Mouse (Mus musculus) layer of hippocampus, postnatal 25 days (tissue): ENCODE data around the gene Ntmt1. TPM values are rescaled to one million over a fixed set of nuclear protein-coding genes. Genes with fewer than 3 reads are reported as not detected.
A peak's percentile ranks its signal among the peaks of the same experiment; 100 is the strongest.

Experiments used
- DNase-seq, 2 experiments: peaks; one replicate each; pipeline ENCODE4 v3.0.0; 2022; ENCODE audit warnings: mixed read lengths in 2 of 2, low spot score in 1 of 2; ENCODE audit errors: extremely low spot score in 1 of 2
- total RNA-seq, 2 experiments: library from RNA; stranded (reverse); gene quantifications; 2 replicates each; pipeline ENCODE4 v1.2.3; 2021

Gene Ntmt1
- total RNA-seq, 2 experiments from 2014 or later, result 34.8 to 35.2 TPM

DNA sequence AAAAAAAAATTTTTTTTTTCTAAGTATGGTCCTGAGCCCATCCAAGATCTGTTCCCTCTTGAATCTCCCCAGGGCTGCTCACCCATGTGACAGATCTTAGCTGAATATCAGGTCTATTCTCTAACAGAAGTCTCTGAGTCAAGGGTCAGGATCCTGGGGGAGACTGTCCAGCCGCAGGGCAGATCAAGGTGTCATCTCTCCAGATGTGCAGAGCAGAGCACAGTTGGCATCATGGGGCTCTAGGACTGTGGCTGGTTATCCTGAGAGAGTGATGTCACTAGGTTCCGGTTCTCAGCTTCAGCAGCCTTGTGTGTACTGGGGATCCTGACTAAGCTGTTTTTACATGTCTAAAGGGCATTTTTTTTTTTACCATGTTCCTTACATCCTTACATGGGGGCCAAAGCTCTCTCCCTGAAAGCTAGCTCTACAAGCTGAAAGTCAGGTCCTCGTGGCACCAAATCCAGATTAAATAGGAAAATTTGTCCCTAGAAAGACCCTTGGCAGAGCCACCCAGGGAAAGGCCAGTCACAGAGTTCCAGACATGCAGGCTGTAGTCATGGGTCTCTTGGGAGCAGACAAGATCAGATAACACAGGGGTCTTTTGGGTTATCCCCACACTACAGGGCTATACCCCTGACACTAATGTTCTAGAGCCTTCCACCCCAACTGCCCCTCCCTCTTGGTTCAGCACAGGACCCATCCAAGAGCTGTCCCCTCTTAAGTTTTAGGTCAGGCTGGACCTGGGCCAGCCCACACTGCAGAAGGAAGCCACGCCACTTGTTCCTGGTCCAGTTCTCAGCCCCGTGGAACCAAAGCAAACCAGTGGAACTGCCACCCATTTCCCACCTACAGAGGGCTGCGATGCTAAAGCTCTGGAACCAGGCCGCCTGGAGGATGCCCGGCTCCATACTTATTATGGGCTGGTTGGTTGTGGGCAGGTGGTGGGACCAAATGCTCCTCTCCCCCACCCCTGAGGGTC is 25.0 kb upstream of the Ntmt1 start:
- no peak for DNase-seq

DNA sequence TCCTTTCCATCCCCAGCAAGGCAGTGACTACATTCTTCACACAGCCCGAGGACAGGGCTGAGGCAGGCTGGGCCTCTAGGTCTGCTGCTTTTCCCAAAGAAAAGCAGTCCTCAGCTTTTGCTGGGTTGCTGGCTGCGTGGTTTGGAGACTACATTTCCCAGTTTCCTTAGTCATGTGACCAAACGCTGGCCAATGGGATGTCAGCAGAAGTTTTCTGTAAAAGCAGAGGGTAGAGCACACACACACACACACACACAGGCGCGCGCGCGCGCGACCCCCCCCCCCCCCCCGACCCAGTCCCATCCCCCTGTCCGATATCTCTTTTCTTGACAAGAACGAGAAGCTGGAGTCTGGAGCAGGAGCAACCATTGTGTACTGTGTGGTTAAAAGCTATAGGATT is 24.3 kb upstream of the Ntmt1 start:
- DNase-seq, result peak in 1 of 2 experiments; percentile 61

DNA sequence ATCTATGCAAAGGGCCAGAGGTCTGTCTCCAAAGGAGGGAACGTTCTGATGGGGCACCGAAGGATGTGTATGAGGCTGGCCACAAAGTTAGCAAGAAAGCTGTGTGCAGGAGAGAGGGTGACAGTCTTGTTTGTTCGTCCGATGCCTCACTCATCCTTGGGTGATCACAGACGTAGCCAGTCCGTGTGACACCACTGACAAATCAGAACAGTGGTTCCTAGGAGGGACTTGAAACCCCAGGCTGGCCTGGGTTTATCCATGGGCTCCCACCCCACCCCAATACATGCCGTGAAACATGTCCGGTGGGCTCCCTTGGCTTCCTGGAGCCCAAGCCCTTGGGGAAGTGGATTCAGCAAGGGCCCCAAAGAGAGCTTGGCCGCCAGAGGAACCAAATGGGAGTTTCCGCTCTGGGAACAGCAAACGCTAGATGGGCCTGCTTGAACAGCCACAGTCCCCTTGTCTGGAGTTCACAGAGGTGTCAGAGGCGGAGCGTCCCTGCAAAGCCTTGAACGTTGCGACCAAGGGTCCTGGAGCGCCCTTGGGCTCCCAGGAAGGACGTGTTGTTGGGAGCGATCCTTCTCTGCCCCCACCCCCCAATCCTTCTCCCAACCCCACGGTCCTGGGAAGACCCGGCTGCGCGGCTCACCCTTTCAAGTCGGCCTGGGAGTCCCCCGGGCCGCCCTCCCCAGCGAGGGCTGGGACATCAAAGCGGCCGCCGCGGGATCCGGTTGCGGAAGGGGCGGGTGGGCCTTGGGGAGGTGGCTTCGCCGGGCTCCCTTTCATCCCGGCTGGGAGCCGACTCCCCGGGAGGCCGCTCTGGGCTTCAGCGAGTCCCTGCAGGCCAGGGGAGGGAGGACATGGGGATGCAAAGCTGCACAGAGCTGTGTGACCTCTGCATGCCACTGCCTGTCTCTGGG is 23.3 kb upstream of the Ntmt1 start:
- no peak for DNase-seq

DNA sequence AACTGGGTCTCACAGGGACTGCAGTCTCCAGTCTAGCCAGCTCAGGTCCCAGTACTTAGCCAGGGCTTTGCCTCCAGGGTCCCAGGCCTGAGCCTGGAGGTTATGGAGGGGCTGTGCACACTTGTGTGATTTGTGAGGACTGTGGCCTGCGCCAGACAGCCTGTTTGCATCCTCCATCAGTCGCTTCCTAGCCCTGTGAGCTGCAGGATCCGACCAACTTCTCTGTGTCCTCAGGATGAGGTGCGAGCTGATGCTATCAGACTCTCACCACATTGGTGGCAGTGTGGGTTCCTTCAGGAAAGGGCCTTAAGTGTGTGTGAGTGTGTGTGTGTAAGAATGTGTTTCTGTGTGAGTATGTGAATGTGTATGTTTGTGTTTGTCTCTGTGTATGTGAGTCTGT is 20.2 kb upstream of the Ntmt1 start:
- no peak for DNase-seq

DNA sequence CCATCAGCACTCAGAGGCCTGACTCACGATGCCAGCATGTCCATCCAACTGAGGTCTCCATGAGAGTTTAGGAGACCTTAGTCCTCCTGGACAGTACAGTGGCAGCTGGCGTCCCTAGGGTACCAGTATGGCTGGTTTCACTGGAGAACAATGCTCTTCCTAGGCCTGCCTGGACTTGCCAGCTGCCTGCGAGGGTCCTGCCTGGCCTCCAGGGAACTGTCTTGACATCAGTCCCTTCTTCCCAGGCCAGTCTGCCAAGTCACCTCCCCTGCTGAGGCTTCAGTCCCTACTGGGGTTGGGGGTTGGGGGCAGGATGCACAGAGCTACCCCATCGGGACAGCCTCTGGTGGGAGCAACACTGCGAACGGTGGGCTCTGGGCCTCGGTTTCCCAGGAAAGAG is 15.6 kb upstream of the Ntmt1 start:
- DNase-seq, result no peak

DNA sequence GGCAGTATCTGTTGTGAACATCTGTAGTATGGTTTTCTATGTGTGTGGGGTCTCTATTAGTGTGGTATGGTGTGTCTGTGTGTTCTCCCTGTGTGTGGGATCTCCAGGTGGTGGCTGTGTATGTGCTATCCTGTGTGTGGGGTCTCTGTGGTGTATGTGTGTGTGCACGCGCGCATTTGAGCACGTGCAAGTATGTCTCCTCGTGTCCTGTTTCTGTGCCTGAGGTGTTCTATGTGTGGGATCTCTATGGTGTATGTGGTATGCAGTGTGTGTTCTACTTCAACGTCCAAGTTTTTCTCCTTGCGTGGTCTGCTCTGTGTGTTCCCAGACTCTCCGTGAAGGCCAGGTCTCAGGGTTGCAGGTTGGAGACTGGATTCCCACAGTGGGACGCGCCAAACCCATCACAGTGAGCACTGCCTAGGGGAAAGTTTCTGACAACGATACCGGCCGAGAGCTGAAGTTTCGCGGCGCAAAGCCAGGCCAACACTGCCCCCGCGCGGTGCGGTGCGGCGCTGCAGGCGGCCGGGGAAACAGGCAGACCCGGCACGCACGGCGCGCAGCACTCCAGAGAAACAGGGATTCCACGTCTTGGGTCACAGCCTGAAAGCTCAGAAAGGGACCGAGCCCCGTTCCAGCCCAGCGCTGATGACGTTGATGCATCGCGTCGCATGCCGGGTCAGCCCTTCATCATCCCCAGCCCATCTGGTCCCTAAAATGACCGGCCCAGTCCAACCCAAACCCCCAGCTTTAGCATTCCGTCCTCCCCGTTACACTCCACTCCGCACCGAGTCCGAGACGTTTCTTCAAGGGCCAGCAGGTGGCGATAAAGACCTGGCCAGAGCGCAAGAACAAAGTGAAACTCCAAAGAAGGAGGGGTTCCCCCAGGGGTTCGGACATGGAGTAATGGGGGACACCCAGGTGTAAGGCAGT is 13.2 kb upstream of the Ntmt1 start:
- peak; percentile 100 for DNase-seq

DNA sequence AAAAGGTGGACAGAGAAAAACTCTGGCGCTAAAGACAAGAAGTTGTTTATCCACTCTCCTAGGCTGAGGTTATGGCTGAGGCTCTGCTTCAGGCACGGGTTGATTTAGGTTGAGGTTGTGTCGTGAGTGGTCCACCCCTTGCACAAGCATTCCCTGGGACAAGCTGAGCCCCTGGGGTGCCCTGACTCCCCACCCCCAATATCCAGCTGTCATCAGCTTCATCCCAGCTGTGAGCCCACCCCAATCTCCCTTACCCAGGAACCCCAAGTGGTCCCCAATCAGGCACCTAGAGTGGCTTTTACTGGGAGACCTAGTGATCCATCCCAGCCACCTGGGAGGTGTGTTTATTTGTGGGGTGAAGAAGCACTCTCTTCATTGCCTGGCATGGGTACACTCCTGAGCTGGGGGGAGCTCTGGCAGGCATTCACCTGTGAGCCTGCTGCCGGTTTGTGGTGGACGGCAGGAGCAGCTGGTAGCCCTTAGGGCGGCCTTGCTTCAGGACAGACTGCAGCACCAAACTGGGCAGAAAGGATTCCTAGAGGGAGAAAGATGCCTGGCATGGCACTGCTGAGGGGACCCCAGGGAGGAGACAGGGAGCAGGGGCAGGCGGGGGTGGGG is 12.2 kb upstream of the Ntmt1 start:
- no peak for DNase-seq

DNA sequence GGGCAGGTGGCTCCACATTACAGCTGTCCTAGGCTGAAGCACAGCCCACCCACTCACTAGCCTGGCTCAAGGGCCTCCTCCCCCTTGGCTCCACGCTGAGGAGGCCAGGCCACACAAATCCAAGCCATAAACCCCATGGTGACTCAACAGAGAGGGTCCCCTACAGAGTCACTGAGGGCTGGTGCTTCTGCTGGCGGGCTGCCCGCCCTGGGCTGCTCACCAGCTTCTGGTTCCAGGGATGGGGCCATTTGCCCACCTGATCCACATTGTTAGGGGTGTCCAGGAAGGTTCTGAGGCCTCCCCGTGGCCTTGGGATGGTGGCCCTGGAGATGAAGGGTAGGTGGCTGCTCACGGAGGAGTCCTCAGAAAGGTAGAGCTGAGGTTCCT is 11.7 kb upstream of the Ntmt1 start:
- DNase-seq, result no peak

DNA sequence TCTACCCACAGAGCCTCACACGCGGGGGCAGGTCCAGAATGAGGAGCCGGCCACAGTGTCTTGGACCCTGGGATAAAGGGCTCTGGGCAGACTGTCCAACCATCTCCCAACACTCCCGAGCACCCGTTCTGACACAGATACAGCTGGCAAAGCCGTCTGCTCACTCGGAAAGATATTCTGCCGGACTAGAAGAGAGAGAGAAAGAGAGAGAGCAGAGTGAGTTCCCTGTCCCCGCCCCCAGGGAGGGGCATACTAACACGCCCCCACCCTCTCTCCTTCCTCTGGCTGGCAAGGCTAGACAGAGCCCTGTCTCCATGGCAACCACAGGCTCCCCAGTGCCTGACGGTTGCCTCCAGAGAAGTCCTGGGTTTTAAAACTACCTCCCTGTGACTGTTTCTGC is 11.2 kb upstream of the Ntmt1 start:
- peak; percentile 65 to 66 for DNase-seq

DNA sequence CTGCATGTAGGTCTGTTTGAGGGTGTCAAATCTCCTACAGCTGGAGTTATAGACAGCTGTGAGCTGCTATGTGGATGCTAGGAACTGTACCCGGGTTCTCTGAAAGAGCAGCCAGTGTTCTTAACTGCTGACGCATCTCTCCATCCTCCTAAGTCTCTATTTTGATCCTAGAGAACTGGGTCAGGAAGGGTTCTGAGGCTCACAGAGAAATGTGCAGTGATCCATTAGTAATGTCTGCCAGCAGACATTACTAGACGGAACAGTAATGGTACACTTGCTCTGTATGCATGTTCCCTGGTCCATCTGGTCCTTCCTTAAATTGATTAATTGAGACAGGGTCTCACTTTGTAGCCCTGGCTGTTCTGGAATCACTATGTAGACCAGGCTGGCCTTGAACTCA is 8.2 kb upstream of the Ntmt1 start:
- no peak for DNase-seq

DNA sequence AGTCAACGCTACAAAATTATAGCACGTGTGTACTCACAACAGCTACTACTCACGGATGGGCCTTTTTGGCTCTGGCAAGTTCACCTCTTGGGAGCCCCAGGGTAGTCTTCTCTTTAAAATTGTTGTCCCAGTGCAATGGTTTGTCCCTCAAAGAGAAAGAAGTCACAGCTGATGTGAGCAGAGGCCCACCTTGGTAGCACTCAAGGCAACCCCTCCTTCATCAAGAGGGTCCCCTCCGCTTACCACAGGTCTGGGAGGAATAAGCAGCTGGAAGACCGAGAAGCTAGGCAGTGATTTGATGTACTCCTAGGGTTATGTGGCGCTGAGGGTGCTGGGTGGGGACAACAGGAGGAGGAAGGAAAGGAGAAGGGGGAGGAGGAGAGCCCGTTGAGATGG is 7.0 kb upstream of the Ntmt1 start:
- no peak for DNase-seq

DNA sequence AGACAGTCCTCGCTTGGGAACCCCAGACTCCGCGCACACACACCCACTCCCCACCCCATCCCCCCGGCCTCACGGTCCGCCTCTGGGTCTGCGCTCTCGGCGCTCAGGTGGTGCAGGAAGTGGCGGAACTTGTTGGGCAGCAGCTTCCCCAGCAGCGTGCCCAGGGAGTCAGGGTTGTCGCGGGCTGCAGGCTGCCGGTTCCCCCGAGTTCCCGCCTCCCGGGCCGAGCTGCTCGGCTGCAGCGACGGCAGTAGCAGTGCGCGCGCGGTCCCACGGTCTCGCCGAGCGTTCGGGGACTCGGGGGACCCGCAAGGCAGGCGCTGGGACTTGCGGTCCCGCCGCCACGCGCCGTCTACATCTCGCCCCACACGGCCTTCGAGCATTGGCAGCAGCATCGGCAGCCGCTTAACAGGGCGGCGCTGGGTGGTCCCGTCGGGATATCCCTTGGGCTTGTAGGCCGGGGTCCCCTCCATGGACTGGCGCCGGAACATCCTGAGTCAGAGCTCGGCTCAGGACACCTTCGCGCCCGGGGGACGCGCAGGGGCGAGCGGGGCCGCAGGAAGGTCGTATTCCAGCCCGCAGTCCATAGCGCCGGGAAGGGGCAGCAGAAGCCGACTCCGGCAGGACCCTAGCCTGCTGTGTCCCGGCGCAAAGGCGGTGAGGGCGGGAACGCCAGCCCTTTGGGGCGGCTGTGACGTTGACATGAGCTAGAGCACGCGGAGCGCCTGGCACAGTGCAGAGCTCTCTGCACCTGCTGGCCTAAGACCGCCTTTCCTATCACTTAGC is 6.4 kb upstream of the Ntmt1 start:
- no peak for DNase-seq

DNA sequence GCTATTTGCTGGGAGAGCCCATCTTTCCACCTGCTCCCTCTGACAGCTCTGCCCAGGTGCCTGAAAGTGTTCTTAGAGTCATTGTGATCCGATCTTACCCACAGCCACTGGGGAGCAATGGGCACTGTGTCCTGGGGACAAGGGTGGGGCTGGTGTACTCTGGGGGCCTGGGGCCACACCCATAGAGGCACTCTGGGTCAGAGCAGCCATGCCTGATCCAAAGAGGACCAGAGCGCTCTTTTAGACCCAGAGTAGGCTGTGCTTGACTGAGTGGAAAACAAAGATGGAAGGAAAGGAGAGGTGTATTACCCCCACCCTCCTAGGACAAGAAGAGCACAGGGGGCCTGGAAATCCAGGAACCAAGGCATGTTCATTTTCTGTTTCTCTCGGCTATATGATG is 4.0 kb upstream of the Ntmt1 start, which contains the start of gene 1700001O22Rik:
Gene 1700001O22Rik (minus strand): TSS at position 58 of the 400 bp plus-strand sequence.
- DNase-seq, result no peak

DNA sequence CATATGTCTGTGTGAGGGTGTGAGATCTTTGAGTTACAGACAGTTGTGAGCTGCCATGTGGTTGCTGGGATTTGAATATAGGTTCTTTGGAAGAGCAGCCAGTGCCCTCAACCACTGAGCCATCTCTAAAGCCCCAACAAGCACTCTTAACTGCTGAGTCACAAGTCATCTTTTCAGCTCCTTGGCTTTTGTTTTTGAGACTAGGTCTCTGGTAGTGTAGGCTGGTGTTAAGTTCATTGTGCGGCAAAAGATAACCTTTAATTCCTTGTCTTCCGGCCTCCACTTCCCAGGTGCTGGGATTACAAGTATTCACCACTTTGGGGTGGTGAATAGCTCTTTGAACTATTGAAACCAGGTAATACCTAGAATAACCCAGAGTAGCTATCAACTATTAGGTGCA is 1.6 kb upstream of the Ntmt1 start:
- no peak for DNase-seq

DNA sequence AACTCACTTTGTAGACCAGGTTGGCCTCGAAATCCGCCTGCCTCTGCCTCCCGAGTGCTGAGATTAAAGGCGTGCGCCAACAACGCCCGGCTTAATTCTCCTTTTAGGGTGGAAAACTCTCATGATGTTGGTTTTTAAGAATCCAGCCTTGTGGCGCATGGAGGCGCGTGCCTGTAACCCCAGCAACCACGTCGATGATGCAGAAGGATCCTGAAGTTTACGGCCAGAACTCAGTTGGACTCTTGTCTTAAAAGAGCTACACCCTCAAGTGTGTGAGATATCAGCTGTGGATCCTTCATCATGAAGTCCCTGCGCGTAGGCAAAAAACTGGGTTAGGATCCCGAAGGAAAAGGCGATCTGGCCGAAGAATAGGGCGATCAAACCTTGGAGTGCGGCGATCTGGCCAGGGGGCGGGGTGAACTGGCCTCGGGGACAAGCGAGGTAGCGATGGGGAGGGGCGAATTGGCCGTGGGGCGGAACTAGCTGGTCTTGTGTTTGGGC is 429 bp upstream of the Ntmt1 start:
- DNase-seq, result no peak

DNA sequence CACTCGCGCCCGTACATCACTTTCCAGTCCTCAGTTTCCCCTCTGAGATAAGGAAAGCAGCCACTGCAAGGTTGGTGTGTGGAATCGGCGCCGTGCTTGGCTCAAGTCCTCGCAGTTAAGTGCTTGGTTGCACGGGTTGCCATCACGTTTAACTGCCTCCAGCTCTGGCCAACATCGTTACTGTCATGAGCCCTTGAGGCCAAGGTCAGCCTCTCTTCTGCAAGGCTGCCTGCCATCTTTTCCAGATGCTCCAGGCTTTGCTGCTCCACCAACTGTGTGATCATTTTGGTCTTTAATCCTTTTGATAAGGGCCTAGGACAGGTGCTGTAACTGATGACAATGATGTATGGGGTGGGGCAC is 650 bp downstream of the Ntmt1 start:
- DNase-seq, result no peak

DNA sequence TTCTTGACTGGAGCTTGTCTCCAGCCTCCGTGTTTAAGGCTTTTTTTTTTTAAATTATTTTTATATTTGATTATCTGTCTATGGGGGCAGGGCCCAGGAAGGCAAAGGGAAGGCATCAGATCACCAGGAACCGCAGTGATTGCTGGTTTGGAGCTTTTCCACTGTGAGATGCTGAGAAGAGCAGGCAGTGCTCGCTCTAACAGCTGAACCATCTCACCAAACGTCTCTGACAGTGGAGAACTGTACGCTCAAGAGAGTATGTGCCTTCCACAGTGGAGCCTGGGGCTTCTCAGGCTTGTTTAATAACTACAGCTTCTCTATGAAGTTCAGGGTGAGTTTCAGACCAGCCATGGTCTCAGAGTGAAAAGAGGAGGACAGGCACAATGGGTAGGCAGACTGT is 1.9 kb downstream of the Ntmt1 start:
- DNase-seq, result no peak

DNA sequence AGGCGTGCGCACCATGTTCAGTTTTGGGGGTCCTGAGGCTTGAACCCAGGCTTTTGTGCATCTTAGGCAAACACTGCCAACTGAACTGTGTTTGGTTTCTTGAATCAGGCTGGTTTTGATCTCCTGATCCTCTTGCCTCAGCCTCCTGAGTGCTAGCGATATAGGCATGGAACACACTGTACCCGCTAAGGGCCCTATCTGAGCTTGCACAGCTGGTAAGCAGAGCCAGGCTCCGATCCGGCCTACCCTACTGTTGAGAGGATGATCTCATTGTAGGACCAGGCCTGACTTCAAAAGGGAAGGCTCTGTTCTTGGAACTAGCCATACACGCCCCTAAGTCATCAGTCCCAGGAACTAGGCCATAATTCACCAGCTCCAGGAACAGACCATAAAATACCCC is 2.9 kb downstream of the Ntmt1 start:
- DNase-seq, result no peak

DNA sequence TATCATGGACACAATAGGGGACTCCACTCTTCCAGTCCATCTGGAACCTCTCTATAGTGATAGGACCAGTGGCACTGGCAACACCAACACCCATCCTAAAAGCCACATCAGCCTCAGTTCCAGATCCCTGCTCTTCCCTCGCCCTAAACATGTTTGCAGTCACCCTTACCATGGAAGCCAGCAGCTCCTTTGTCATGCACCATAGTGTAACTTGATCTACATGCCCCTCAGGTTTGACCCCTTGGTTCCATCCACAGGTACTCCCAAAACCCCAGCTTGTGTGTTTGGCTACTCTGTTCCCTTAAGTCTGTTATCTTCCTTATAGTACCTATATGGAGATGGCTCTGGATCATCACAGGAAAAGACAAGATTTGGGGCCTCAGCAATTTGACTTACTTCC is 8.8 kb downstream of the Ntmt1 start:
- no peak for DNase-seq
